Mouse (Mus musculus): ENCODE measurements around the gene Nxph4. TPM values are rescaled to one million over a fixed set of nuclear protein-coding genes. Genes with fewer than 3 reads are reported as not detected.

Nxph4 gene
- polyA plus RNA-seq, 1 experiment from 2014 or later: not detected

DNA sequence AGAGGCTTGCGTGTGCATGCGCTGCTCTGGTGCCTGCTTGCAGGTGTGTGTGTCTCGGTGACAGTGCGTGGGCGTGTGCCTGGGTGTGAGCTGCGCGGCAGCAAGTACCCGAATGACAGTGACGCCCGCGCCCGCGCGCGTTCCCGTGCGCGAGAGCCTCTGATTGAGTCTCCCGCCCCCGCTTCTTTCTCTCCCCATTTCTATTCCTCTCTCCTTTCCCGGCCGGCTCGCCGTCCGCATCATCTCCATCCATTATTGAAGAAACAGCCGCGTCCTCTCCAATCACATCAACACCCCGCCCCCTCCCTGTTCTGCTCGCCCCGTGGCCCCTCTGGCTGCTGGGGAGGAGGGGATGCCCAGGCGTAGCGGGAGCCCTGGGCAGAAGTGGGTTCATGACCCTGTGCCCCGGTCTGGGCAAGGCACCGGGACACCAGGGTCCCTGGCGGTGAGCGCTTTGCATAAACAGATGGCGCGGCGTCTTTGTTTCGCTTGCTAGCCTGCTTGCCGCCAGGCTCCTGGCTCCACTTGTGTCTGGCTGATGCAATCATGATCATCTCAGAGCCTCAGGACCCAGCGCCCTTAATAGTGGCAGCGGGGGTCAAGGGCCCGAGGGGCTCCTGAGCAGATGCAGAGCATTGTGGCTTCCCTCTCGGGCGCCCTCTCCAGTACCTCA, 22.6 kb downstream of the Nxph4 start:
- peak; percentile 53 for DNase-seq
- Histone ChIP-seq H3K27me3 (ENCODE audit: insufficient read depth, low read length) (peaks cover 73% of the 10 kb centered on the region), H3K9me3 (ENCODE audit: low read length) (no peaks in the 10 kb centered on the region), H3K4me1 (ENCODE audit: insufficient read depth) (peaks cover 51% of the 10 kb centered on the region), H3K4me2 (ENCODE audit: low read depth, low read length) (peak overlapping the region; percentile 71), H3K27ac (ENCODE audit: low read depth) (no peak overlapping the region), H3K36me3 (replicated peaks; ENCODE audit: insufficient read depth, low read length) (no peaks in the 10 kb centered on the region), H3K4me3 (ENCODE audit: low read depth, low read length) (peak overlapping the region; percentile 47), H3K9ac (replicated peaks) (no peak overlapping the region)
- under 1% methylated on average over 46 of the region's 46 CpGs for WGBS (ENCODE audit: insufficient replicate concordance)
- ATAC-seq: no peak
- no peak for TF ChIP-seq EP300 (IDR thresholded peaks at IDR 0.05; ENCODE audit: low read depth)
- no peak; the same call in 1 of the 2 replicates for TF ChIP-seq CTCF (IDR thresholded peaks at IDR 0.05; ENCODE audit: low read depth)

DNA sequence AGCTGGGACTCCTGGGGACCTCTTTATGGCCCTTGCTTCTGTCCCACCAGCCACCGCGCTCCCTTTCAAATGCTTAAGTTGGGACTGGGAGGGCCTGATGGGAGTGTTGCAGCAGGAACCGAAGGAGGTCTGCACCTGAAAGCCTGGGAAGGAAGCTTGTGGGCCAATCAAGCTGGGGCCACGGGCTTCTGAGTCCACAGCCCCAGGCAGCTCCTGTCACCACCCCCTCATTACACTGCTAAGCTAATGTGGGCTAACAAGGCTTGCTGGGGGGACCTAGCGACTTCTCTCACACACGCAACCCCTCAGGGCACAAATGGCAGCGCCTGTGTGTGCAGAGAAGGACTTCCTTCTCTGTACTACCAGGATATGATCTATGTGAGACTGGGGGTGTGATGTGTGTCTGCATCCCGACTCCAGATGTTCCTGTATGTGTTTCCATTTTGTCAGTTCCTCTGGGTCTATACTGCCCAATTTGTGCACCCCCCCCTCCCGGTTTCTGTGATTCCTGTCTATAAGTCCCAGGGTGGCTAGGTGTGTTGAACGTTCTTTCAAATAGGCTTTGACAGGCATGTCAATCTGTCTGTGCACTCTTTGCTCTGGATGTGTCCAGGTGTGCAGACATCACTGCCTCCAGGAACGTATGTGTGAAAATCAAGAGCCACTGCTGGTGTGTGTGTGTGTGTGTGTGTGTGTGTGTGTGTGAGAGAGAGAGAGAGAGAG, 23.3 kb downstream of the Nxph4 start:
- H3K27me3 ChIP-seq (ENCODE audit: insufficient read depth, low read length): peaks cover 73% of the 10 kb centered on the region
- H3K4me1 ChIP-seq (ENCODE audit: insufficient read depth): peaks cover 44% of the 10 kb centered on the region
- H3K27ac ChIP-seq (ENCODE audit: low read depth): no peak overlapping the region
- H3K9ac ChIP-seq (replicated peaks): no peak overlapping the region
- 15% methylated on average over 11 of the region's 11 CpGs for WGBS (ENCODE audit: insufficient replicate concordance)
- TF ChIP-seq CTCF (IDR thresholded peaks at IDR 0.05; ENCODE audit: low read depth): no peak
- no peak for TF ChIP-seq EP300 (IDR thresholded peaks at IDR 0.05; ENCODE audit: low read depth)
- peak overlapping the region; percentile 47 for H3K4me3 ChIP-seq (ENCODE audit: low read depth, low read length)
- DNase-seq: no peak
- no peaks in the 10 kb centered on the region for H3K36me3 ChIP-seq (replicated peaks; ENCODE audit: insufficient read depth, low read length)
- no peaks in the 10 kb centered on the region for H3K9me3 ChIP-seq (ENCODE audit: low read length)
- no peak for ATAC-seq
- H3K4me2 ChIP-seq (ENCODE audit: low read depth, low read length): peak overlapping the region; percentile 71

DNA sequence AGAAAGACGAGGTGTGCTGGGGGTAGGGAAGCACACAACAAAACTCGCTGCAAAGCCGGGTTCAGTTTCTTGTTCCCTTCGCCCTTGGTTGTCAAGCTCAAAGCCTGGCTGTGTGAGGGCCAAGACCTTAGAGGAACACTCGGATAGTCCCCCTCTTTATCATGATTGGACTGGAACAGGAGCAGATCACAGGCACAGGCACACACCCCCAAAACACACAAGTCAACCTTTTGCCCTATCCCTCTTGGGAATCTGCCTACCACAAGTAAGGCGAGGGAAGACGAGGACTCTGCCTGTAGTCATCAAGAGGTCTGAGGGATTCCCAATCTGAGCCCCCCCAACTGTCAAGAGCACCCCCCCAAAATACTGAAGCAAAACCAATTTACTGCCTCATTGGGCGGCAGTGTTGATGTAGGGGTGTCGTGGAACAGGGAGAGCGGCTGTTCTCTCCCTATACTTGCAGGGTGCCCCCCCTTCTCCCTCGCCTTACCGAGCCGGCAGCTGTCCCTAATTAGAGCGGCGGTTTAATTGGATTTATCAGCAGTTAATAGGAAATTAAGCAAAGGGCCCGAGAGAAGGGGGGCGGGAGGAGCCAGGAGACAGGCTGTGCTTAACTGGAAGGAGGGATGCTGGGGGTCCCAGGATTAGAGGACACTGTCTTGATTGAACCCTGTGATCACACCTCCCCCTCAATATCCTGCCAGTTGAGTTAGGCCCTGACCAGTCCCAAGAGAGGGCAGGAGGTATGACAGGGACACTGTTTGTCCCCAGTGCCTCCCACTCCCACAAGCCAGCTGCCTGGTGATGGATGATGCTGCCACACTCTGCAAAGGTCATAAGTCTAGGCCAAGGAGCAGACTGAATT, 24.3 kb downstream of the Nxph4 start:
- Histone ChIP-seq H3K27ac (ENCODE audit: low read depth) (no peak overlapping the region), H3K4me1 (ENCODE audit: insufficient read depth) (peaks cover 37% of the 10 kb centered on the region), H3K9ac (replicated peaks) (no peak overlapping the region), H3K36me3 (replicated peaks; ENCODE audit: insufficient read depth, low read length) (no peaks in the 10 kb centered on the region), H3K27me3 (ENCODE audit: insufficient read depth, low read length) (peaks cover 68% of the 10 kb centered on the region), H3K9me3 (ENCODE audit: low read length) (no peaks in the 10 kb centered on the region), H3K4me2 (ENCODE audit: low read depth, low read length) (no peak overlapping the region), H3K4me3 (ENCODE audit: low read depth, low read length) (no peak overlapping the region)
- no peak for TF ChIP-seq EP300 (IDR thresholded peaks at IDR 0.05; ENCODE audit: low read depth)
- no peak for TF ChIP-seq CTCF (IDR thresholded peaks at IDR 0.05; ENCODE audit: low read depth)
- DNase-seq (no peak), ATAC-seq (no peak)
- WGBS (ENCODE audit: insufficient replicate concordance): 22% methylated on average over 16 of the region's 17 CpGs

DNA sequence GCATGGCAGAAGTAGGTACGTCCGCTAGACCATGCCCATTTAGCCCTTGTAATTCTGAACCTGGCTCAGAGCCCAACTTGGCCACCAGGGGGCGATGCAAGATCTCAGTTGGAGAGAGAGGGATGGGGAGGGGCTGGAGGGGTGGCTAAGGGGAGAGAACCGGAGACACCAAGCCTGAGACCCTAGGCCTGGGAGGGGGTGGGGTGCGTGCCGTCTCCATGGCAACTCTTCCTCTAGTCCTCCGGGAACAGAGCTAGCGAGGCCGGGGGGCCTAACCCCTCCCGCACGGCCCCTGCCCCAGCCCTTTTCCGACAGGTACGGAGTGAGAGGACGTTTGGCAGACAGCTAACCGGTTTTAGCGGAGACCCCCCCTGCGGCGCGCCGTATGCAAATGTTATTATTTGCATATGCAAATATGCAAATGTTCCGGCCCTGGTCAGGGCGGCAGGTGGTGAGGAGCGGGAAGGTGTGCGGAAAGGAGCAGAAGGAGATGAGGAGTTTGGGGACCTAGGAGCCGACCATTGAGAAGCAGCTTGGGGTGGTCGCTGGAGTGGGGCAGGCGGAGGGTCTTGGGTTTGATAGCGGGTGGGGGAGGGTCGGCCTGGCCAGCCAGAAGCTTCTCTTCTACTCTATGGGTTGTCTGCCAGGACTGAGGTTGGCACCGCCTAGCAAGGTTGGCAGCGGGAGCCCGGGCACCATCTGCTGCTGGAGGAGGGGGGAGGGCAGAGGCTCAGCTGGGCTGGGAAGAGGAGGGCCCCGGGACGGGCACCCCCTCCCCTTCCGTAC, 25.1 kb downstream of the Nxph4 start:
- WGBS (ENCODE audit: insufficient replicate concordance): 2% methylated on average over 35 of the region's 35 CpGs
- peak; percentile 89 for DNase-seq
- H3K4me1 ChIP-seq (ENCODE audit: insufficient read depth): peaks cover 28% of the 10 kb centered on the region
- H3K9me3 ChIP-seq (ENCODE audit: low read length): no peaks in the 10 kb centered on the region
- peak overlapping the region; percentile 69 for H3K4me2 ChIP-seq (ENCODE audit: low read depth, low read length)
- no peak overlapping the region for H3K9ac ChIP-seq (replicated peaks)
- H3K36me3 ChIP-seq (replicated peaks; ENCODE audit: insufficient read depth, low read length): no peaks in the 10 kb centered on the region
- ATAC-seq: peak; percentile 26; the same call in 1 of the 2 replicates
- H3K4me3 ChIP-seq (ENCODE audit: low read depth, low read length): peak overlapping the region; percentile 42
- H3K27ac ChIP-seq (ENCODE audit: low read depth): no peak overlapping the region
- TF ChIP-seq CTCF (IDR thresholded peaks at IDR 0.05; ENCODE audit: low read depth) (peak; percentile 92), EP300 (IDR thresholded peaks at IDR 0.05; ENCODE audit: low read depth) (no peak)
- peaks cover 62% of the 10 kb centered on the region for H3K27me3 ChIP-seq (ENCODE audit: insufficient read depth, low read length)

DNA sequence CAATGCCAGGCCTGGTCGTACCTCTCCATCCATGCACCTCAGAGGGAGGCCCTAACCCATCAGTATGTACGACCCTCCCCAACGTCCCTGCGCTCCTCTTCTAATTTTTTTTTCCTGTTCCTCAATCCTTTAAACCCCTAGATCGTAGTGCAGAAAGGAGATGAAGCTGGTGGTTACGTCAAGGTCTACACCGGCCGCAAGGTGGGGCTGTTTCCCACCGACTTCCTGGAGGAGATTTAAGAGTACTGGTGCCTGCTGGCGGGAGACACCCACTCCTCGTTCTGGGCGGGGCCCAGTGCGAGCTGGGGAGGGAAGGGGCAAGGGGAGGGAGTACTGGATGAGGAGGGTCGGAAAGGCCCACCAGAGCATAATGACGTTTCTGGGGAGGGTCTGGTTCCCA, 26.1 kb downstream of the Nxph4 start:
- 4% methylated on average over 15 of the region's 15 CpGs for WGBS (ENCODE audit: insufficient replicate concordance)
- H3K9me3 ChIP-seq (ENCODE audit: low read length): no peaks in the 10 kb centered on the region
- H3K27ac ChIP-seq (ENCODE audit: low read depth): no peak overlapping the region
- no peak overlapping the region for H3K9ac ChIP-seq (replicated peaks)
- H3K36me3 ChIP-seq (replicated peaks; ENCODE audit: insufficient read depth, low read length): no peaks in the 10 kb centered on the region
- H3K4me1 ChIP-seq (ENCODE audit: insufficient read depth): peaks cover 19% of the 10 kb centered on the region
- DNase-seq: peak; percentile 88
- peaks cover 51% of the 10 kb centered on the region for H3K27me3 ChIP-seq (ENCODE audit: insufficient read depth, low read length)
- peak; percentile 83 for TF ChIP-seq CTCF (IDR thresholded peaks at IDR 0.05; ENCODE audit: low read depth)
- TF ChIP-seq EP300 (IDR thresholded peaks at IDR 0.05; ENCODE audit: low read depth): no peak
- peak overlapping the region; percentile 69 for H3K4me2 ChIP-seq (ENCODE audit: low read depth, low read length)
- H3K4me3 ChIP-seq (ENCODE audit: low read depth, low read length): no peak overlapping the region
- no peak for ATAC-seq
